Mouse (Mus musculus) urinary bladder, postnatal 36 days (tissue): ENCODE measurements around the gene Mospd1.

Experiments
- DNase-seq, 2 experiments: peaks; one replicate each; pipeline ENCODE4 v3.0.0; 2022; ENCODE audit warnings: low spot score in 2 of 2, mixed read lengths in 1 of 2

The Mospd1 gene

DNA sequence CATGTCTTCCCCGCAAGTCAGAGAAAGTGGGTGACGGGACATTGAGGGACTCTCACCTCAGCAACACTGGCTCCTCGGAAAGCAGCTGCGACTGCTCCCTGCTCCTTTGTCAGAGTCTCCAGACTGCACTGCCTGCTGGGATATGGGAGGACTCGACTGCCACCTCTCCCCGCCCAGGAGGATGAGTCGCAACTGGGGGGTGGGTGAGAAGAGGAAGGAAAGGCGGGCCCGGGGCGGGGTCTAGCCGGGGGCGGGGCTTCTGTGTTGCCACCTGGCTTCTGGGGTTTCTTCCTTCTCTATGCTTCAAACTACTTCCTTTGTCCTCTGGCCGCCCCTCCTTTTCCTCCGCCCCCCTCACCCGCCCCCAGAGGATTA, at the start of gene Mospd1:
TSS of gene Mospd1 (minus strand) at position 137 of the 375 bp plus-strand sequence.
- peak; percentile 70 to 87 for DNase-seq

GRCm38 (mm10) chrX:53386362-53386761, 16.1 kb upstream of the Mospd1 start:
- no peak for DNase-seq

- DNase-seq = no peak
These were observed 12.8 kb upstream of the Mospd1 start for GRCm38 (mm10) chrX:53383122-53383521.

DNA sequence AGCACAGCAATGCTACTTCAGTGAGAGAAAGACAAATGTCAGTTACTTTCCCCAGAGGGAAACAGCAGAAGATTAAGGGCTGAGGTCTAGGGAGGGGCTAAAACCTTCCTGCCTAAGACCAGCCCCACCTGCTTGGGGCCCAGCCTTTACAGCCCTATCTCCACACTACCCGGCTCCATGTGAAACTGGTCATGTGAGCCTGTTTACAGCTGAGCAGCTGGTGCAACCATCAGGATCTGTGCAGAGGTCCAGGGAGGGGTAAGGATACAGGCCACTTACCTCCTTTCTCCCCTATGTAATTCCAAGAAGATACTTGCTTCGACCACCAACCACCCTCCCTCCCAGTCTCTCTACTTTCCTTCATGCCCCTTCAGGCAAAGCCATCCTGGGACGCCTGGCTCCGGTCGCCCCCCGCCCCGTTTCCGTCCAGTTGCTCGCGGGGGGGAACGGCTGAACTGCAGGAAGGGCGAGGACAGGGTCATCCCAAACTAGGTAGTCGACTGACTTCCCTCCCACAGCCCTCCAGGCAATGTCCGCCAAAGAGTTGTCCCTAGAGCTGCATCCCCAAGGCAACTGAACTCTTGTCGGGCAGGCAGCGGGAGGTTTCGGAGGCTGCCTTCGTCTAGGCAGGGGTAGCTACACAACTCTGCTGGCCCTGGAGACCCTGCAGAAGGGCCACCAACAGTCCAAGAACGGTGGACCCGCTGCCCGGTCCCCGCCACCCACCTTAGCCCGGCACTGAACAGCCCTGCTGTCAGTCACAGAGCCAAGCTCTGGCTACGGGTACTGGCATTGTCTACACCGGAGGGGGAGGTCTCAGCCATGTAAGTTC, 552 bp downstream of the Mospd1 start:
- peak; percentile 5 to 18 for DNase-seq

- DNase-seq = no peak
These were observed 5.5 kb downstream of the Mospd1 start for GRCm38 (mm10) chrX:53364668-53365383.

GRCm38 (mm10) chrX:53348374-53348773, 21.9 kb downstream of the Mospd1 start:
- DNase-seq = no peak

DNA sequence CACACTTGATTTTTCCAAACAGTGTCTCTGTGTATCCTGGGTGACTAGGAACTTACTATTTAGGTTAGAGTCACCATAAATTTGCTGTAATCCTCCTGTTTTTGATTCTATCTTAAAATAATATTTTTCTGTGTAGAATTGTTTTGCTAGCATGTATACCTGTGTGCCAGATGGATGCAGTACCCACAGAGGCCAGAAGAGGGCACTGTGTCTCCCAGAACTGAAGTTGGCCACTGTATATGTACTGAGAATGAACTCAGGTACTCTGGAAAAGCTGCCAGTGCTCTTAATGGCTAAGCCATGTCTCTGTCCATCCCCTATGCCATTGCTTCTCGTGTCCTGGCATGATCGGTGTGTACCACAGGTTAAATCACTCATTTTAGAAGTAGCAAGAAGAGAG, 28.8 kb downstream of the Mospd1 start:
- DNase-seq = peak; percentile 8 to 27

DNA sequence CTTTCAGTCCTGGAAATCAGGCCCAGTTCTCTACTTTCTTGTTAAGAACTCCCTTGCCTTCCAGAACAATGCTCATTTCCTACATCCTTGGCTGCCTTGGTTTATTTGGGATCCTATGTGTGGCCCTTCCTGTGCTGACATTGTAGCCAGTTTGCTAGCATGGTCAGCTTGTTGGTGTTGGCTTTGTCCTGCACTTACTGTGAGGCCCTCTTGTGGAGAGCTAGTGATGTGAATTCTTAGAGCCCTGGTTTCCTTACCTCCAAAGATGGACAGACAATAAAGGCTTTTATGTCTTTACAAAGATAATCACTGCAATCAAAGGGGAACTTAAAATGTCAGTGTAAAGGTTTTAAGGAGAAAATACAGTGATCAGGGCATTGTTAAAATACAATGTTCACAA, 32.9 kb downstream of the Mospd1 start:
- DNase-seq = no peak

GRCm38 (mm10) chrX:53330396-53330795, 39.9 kb downstream of the Mospd1 start:
- no peak for DNase-seq

- no peak for DNase-seq
These were observed 49.2 kb downstream of the Mospd1 start for GRCm38 (mm10) chrX:53321111-53321510.

GRCm38 (mm10) chrX:53320564-53320963, 49.7 kb downstream of the Mospd1 start:
- DNase-seq = no peak
